Mouse (Mus musculus) brown adipose tissue, adult 24 weeks (tissue): ENCODE measurements around the gene Sept11. TPM values are rescaled to one million over a fixed set of nuclear protein-coding genes. Genes with fewer than 3 reads are reported as not detected.

Experiments used
- H3K27ac ChIP-seq: fragments of 200-500 bp; replicated peaks from 2 replicates; pipeline ENCODE4 v1.5.1; 2012; ENCODE audit warnings: low read depth, mild to moderate bottlenecking, low read length
- H3K4me1 ChIP-seq: fragments of 200-500 bp; 2 replicates; pipeline ENCODE4 v1.6.1; 2012; ENCODE audit warnings: low read length, mixed read lengths; ENCODE audit not compliant: control insufficient read depth, insufficient read depth, insufficient read length
- H3K4me3 ChIP-seq: fragments of 200-500 bp; 2 replicates; pipeline ENCODE4 v1.5.1; 2012; ENCODE audit warnings: low read depth, mild to moderate bottlenecking, low read length, moderate library complexity; ENCODE audit not compliant: insufficient read depth
- polyA plus RNA-seq: library from polyadenylated mRNA; stranded (reverse); fragments of >200 nt; gene quantifications from 2 replicates; pipeline ENCODE4 v1.2.4, GENCODE M21; 2012; ENCODE audit not compliant: missing spikeins, insufficient read depth, insufficient read length

Gene Sept11
- polyA plus RNA-seq, 1 experiment: 17.2 TPM

DNA sequence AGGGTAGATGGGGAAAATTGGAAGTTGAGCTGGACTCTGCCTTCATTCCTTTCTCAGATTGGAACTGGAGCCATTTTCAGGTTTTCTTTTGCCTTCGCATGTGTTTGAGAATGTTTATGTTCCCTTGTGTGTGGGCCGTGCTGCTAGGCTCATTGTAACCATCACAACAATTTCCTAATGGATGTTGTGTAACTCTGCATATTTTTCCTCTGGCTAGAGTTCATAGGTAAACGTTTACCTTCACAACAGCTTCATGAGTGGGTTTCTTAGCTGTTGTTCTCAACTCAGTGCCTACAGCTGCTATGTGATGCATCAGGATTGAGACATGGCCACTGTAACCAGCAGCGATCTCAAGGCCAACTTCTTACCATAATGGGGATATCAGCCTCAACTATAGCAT lies 15.5 kb downstream of the Sept11 start:
- H3K4me3 ChIP-seq: no peak overlapping the region
- no peak overlapping the region for H3K27ac ChIP-seq
- peaks cover 4% of the 10 kb centered on the region; the same call in 1 of the 2 replicates for H3K4me1 ChIP-seq

GRCm38 (mm10) chr5:93109555-93109954 lies 16.3 kb downstream of the Sept11 start:
- H3K4me1 ChIP-seq: peaks cover 6% of the 10 kb centered on the region; the same call in 1 of the 2 replicates
- no peak overlapping the region for H3K27ac ChIP-seq
- H3K4me3 ChIP-seq: no peak overlapping the region

GRCm38 (mm10) chr5:93112290-93112689 lies 19.1 kb downstream of the Sept11 start:
- Histone ChIP-seq H3K4me1 (peaks cover 20% of the 10 kb centered on the region), H3K27ac (no peak overlapping the region), H3K4me3 (no peak overlapping the region)

DNA sequence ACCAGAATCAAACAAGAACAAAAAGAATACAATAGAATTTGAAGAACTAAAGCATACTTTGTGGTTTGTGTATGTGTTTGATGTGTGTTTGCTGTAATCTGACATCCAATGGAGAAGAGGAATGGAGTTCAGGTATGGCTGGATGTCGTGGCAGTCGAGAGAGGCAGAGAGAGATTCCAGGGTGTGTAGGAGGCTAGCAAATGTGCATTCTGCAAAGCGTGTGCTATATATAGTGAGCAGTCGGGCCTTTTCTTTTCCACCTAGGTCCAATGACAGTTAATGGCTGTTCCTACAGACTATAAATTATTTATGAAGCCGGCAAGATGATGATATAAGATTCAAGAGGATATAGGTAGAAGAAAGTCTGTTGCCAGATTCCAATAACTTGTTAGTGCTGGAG lies 20.3 kb downstream of the Sept11 start:
- Histone ChIP-seq H3K4me1 (peaks cover 17% of the 10 kb centered on the region), H3K27ac (no peak overlapping the region), H3K4me3 (no peak overlapping the region)

- Histone ChIP-seq H3K4me3 (no peak overlapping the region), H3K27ac (0 out of 2 replicates have a peak overlapping the region, but pooled peaks have one; percentile 11)
Observed at GRCm38 (mm10) chr5:93114515-93114914, 21.3 kb downstream of the Sept11 start.

DNA sequence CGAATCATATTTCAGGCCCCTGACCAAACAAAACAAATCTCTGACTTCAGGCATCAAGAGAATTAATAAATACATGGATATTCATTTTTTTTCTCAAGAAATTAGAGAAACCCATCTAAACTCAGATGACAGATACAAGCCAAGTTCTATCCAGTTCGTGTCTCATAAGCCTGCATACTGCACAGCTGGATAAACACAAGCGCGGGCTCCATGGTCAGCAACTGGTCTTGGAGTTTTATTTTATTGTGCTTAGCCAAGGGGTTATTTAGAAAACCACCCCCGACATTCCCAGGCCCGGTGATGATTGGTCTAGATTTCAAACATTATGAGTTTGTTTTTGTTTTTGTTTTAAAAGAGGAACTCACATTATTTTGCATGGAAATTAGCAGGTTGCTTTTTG lies 21.8 kb downstream of the Sept11 start:
- Histone ChIP-seq H3K4me1 (peaks cover 17% of the 10 kb centered on the region), H3K4me3 (no peak overlapping the region), H3K27ac (no peak overlapping the region)

More at GRCm38 (mm10) chr5:93114515-93114914, 21.3 kb downstream of the Sept11 start:
- H3K4me1 ChIP-seq: peaks cover 17% of the 10 kb centered on the region

DNA sequence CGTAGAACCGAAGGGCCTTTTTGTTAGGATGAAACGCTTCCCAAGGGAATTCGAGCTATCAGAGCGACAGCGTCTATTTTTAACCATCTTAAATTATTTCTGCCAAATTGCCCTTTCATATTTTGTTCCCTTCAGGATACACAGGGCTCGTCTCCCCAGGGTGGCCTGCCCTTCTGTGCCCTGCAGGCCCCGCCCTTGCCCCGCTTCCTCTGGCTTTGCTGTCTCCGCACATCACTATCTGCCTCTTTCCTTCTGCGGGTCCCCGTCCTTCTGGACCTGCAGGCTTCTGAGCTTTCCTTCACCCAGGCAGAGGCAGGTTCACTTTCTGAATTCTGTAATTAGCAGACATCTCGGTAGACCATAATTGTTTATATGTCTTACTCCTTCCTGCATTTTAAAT lies 22.6 kb downstream of the Sept11 start:
- peaks cover 19% of the 10 kb centered on the region for H3K4me1 ChIP-seq
- no peak overlapping the region for H3K4me3 ChIP-seq
- 0 out of 2 replicates have a peak overlapping the region, but pooled peaks have one; percentile 1 for H3K27ac ChIP-seq

GRCm38 (mm10) chr5:93117648-93118047 lies 24.4 kb downstream of the Sept11 start:
- H3K27ac ChIP-seq: no peak overlapping the region
- H3K4me1 ChIP-seq: peaks cover 25% of the 10 kb centered on the region
- H3K4me3 ChIP-seq: no peak overlapping the region

DNA sequence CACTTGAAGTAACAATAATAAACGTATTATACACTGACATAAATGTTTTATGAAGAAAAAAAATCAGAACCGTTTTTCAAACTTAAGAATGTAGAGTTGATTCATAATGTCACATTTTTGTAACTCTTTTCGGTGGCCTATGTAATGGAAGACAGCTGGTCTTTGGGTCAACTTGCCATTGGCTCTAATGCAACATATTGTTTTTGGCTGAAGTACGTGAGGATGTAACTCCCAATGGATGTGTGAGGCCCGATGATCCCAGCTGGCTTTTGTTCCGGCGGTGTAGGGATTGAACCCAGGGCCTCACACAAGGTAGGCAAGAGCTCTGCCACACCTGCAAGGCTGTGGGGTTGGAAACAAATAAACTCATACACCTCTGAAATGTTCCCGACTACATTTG lies 28.4 kb downstream of the Sept11 start:
- Histone ChIP-seq H3K4me1 (peaks cover 21% of the 10 kb centered on the region), H3K27ac (no peak overlapping the region)

DNA sequence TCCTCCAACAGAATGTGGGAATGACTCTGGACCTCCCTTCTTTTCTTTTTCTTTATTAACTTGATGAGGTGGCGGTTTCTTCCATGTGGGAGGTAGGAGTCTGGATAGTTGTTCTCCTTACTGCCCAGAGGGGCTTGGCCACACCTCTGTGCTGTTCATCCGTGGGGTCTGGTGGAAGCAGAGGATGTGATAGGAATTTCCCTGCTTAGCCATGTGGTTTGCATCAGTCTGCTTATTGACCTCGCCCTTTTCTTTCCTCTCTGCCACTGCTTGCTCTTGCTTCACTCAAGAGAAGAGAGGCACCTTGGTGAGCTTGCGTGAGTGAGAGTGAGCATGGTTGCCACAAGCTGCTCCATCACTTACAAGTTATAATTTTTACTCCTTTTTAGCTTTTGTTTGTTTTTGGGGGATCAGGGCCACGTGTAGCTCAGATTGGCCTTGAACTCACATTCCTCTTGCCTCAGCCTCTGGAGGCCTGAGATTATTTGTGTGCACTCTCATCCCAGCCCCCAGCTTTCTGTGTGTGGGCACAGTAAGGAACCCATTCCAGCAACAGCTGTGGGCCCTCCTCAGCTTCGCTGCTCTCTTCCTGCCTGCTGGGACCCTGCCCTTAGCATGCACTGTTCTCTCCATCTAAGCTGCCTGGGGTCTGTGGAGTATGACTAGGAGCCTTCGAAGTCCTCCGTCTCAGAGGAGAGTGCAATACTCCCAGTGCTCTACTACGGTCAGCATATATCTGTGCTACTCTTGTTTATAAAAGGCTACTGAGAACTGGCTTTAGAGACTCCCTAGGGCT lies 31.0 kb downstream of the Sept11 start:
- Histone ChIP-seq H3K27ac (0 out of 2 replicates have a peak overlapping the region, but pooled peaks have one; percentile 4), H3K4me1 (peaks cover 28% of the 10 kb centered on the region)

More for the DNA sequence above, 28.4 kb downstream of the Sept11 start:
- H3K4me3 ChIP-seq: no peak overlapping the region

GRCm38 (mm10) chr5:93125325-93125724 lies 32.1 kb downstream of the Sept11 start:
- Histone ChIP-seq H3K4me3 (no peak overlapping the region), H3K27ac (no peak overlapping the region), H3K4me1 (peaks cover 35% of the 10 kb centered on the region)

More for the DNA sequence above, 31.0 kb downstream of the Sept11 start:
- no peak overlapping the region for H3K4me3 ChIP-seq

DNA sequence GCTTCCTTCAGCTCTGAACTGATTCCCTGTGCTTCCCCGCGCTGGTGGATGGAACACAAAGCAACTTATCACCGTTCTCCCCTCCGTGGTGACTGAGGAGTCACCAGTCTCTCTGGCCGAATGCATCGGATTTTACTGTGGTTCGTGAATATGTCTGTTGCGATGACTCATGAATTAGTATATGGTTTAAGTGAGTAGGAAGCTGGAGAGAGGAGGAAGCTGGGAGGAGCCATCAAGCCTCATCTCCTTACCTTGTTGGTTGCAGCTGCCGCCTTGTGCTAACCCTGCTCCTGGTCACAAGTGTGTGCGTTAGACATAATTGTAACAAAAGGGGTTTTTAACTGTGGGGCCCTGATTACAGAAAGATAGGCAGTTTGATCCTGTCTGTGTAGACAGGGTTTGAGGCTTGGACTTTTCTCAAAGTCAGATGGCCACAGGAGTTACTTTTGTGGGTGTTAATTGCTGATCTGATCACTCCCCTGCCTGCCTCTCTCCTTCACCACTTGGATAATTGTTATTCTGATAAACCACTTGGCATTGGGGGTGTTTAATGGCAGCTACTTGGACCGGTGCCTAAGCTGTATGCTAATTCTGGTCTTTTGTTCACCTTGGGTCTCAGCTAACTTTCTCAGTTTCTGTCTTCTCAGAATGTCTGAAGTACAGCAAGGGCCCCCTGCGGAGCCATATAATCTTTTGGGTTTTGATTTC lies 33.1 kb downstream of the Sept11 start:
- H3K4me3 ChIP-seq: no peak overlapping the region
- peaks cover 33% of the 10 kb centered on the region for H3K4me1 ChIP-seq
- H3K27ac ChIP-seq: no peak overlapping the region

DNA sequence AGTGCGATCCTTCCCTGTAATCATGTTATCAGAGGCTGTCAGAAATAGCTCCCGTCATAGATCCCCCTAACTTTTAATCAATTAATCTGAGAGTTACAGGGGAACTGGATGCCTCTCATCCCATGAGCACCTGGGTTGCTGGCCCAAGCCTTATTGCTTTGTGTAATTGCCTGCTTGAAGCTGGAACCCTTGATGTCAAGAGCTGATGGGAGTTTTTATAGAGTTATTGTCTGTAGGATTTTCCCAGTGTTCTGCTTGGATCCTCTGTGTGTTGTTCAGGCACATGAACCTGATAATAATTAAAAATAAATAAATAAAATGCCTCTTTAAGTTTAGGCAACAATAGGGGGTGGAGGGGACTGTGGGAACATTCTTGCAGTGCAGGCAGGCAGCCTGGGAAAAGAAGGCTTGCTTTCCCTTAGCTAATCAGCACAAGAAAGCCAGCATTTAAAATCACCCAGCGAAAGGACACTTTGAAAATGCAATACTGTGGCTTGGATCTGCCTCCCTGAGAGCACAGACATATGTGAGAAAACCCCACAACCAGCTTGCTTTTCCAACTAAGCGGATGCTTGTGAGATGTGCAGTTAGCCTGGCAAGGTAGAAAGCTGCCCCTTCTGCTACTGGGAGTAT lies 33.8 kb downstream of the Sept11 start:
- H3K4me1 ChIP-seq: peaks cover 33% of the 10 kb centered on the region
- no peak overlapping the region for H3K27ac ChIP-seq
- H3K4me3 ChIP-seq: no peak overlapping the region

DNA sequence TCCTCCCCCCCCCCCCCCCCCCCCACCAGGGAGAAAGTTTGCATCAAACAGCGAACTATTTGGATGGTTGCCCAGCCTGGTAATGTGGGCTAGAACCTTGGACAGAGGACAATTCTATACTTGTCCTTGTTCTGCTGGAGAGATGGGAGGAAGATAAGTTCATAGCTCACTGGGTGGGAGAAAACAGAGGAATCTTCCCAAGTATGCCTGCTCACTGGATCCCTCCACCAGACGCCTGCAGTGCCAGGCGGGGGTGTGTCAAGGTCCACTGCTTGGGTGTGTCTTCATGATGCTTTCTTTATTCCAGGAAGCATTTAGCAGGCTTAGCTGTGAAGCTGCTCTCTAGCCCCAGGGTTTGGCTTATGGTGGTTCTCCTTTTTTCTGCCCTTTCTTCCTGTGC lies 34.5 kb downstream of the Sept11 start:
- Histone ChIP-seq H3K4me3 (no peak overlapping the region), H3K4me1 (peaks cover 39% of the 10 kb centered on the region)

DNA sequence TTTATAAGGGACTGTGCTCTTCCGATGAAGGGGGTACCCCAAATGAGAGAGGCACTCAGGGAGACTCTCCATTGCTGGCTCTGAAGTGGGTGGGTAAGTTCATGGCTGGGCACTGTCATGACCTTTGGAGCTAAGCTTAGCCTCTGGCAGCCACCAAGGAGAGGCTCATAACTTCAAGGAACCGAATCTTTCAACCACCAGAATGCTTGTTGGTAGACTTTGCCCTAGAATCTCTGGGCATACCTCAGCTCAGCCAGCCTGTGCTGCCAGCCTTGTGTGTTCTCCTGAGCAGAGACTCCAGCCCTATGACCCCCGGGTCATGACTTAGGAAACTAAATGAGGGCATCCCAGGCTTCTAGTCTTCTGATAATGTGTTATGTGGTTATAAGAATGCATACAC lies 35.5 kb downstream of the Sept11 start:
- no peak overlapping the region for H3K4me3 ChIP-seq
- H3K4me1 ChIP-seq: peaks cover 41% of the 10 kb centered on the region
- no peak overlapping the region for H3K27ac ChIP-seq

More for the DNA sequence above, 34.5 kb downstream of the Sept11 start:
- no peak overlapping the region for H3K27ac ChIP-seq
